Mouse (Mus musculus): Measurements from ENCODE around the gene Zfp692.
"Not testable (repeated sequence)": the region's sequence is repeated elsewhere in the genome, so short reads cannot be mapped to it uniquely, and the experiment has no call there.

Gene Zfp692

GRCm38 (mm10) chr11:58354927-58355326 lies 48.1 kb downstream of the Zfp692 start:
- DNase-seq (ENCODE audit: low spot score): no peak

- no peak for DNase-seq (ENCODE audit: low spot score)
Measured at GRCm38 (mm10) chr11:58357042-58357441, 50.2 kb downstream of the Zfp692 start.

- DNase-seq (ENCODE audit: low spot score): no peak
Measured at GRCm38 (mm10) chr11:58357844-58358534, 51.1 kb downstream of the Zfp692 start.

- DNase-seq (ENCODE audit: low spot score): not testable (repeated sequence)
Measured at GRCm38 (mm10) chr11:58362562-58362961, 55.7 kb downstream of the Zfp692 start.
